Mouse (Mus musculus) embryonic facial prominence, embryonic 14.5 days (tissue): ENCODE results near the gene St13. TPM values are rescaled to one million over a fixed set of nuclear protein-coding genes. Genes with fewer than 3 reads are reported as not detected.

Source experiments
- ATAC-seq: fragments of 200-750 bp; cut with Nextera tagmentation; 2 replicates; pipeline ENCODE4 v1.8.0; 2017; ENCODE audit warnings: low read depth, moderate number of reproducible peaks, moderate TSS enrichment
- DNase-seq: peaks from one replicate; pipeline ENCODE4 v3.0.0-alpha.2; 2015; ENCODE audit warnings: low spot score
- H3K27ac ChIP-seq: fragments of 300-500 bp; sonication (generic); replicated peaks from 2 replicates; pipeline ENCODE4 v1.5.1; 2014; ENCODE audit warnings: low read depth, mild to moderate bottlenecking, low read length, moderate library complexity
- H3K27me3 ChIP-seq: fragments of 300-500 bp; sonication (generic); replicated peaks from 2 replicates; pipeline ENCODE4 v1.6.1; 2014; ENCODE audit warnings: low read length; ENCODE audit not compliant: control insufficient read depth, insufficient read depth
- H3K36me3 ChIP-seq: fragments of 300-500 bp; sonication (generic); 2 replicates; pipeline ENCODE4 v1.6.1; 2014; ENCODE audit warnings: low read length, mixed read lengths; ENCODE audit not compliant: control insufficient read depth, insufficient read depth
- H3K4me1 ChIP-seq: fragments of 300-500 bp; sonication (generic); 2 replicates; pipeline ENCODE4 v1.6.1; 2014; ENCODE audit warnings: antibody characterized with exemption, low read length; ENCODE audit not compliant: control insufficient read depth, insufficient read depth
- H3K4me2 ChIP-seq: fragments of 300-500 bp; sonication (generic); 2 replicates; pipeline ENCODE4 v1.6.1; 2014; ENCODE audit warnings: low read depth, mild to moderate bottlenecking, low read length, moderate library complexity, mixed read lengths
- H3K4me3 ChIP-seq: fragments of 300-500 bp; sonication (generic); 2 replicates; pipeline ENCODE4 v1.5.1; 2014; ENCODE audit warnings: low read depth, mild to moderate bottlenecking, low read length
- H3K9ac ChIP-seq: fragments of 300-500 bp; sonication (generic); 2 replicates; pipeline ENCODE4 v1.6.1; 2014; ENCODE audit warnings: low read depth, mild to moderate bottlenecking, low read length, moderate library complexity, mixed read lengths
- H3K9me3 ChIP-seq: fragments of 300-500 bp; sonication (generic); 2 replicates; pipeline ENCODE4 v1.6.1; 2016; ENCODE audit warnings: low read length; ENCODE audit not compliant: control insufficient read depth
- WGBS: fragments of 180-500 bp; shearing (Covaris S2); extraction: QIAGEN DNeasy Blood & Tissue Kit; methylation state at CpG from one replicate; pipeline ENCODE4 v1.1.7; 2014; 5-methylcytosine and 5-hydroxymethylcytosine counted together
- polyA plus RNA-seq: library from polyadenylated mRNA; unstranded; fragments of >200 nt; fragmentation: Nextera tagmentation; extraction: Ambion mirVana; gene quantifications from 2 replicates; pipeline ENCODE4 v1.2.1, GENCODE M21; 2014

Gene St13
- polyA plus RNA-seq, 1 experiment from 2014 or later: 135 TPM

DNA sequence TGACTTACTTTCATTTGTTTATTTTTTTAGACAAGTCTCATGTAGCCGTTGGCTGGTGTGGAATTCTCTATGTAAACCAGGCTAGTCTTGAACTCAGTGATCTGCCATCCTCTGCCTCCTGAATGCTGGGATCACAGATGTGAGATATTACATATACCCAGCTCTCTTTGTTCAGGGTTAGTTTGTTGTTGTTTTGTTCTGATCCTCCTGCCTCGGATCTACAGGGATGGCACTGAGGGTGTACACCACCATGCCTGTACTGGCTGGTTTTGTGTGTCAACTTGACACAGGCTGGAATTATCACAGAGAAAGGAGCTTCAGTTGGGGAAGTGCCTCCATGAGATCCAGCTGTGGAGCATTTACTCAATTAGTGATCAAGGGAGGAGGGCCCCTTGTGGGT, 51.5 kb downstream of the St13 start:
- Histone ChIP-seq H3K9ac (no peak overlapping the region), H3K36me3 (peaks cover 4% of the 10 kb centered on the region; the same call in 1 of the 2 replicates), H3K4me2 (no peak overlapping the region), H3K4me1 (peaks cover 3% of the 10 kb centered on the region; the same call in 1 of the 2 replicates), H3K9me3 (no peaks in the 10 kb centered on the region), H3K27me3 (no peaks in the 10 kb centered on the region), H3K4me3 (no peak overlapping the region), H3K27ac (no peak overlapping the region)
- ATAC-seq (no peak), DNase-seq (no peak)
- WGBS: 50% methylated on average over 2 of the region's 2 CpGs

DNA sequence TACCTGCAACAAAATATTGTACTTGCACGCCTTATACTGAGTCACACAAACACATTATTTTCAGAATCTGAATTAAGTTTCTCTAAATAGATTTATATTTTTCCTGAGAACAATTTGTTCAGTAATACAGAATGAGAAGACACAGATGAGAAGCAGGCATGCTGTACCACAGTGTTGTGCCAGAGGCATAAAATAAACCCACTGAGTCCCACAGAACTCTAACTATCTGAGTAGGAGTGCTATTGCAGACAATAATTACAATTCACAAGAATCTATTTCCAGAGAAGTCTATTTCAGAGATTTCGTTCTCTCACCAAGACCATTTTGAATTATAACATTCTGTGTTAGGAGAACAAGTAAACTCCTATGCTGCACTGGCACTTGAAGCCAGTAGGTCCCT, 52.4 kb downstream of the St13 start:
- no peaks in the 10 kb centered on the region for H3K27me3 ChIP-seq
- no peak overlapping the region for H3K9ac ChIP-seq
- no peak overlapping the region for H3K4me3 ChIP-seq
- ATAC-seq (no peak), DNase-seq (no peak)
- WGBS: 80% methylated on average over 2 of the region's 2 CpGs
- H3K4me2 ChIP-seq: no peak overlapping the region
- peaks cover 3% of the 10 kb centered on the region; the same call in 1 of the 2 replicates for H3K4me1 ChIP-seq
- H3K9me3 ChIP-seq: no peaks in the 10 kb centered on the region
- peaks cover 4% of the 10 kb centered on the region; the same call in 1 of the 2 replicates for H3K36me3 ChIP-seq
- no peak overlapping the region for H3K27ac ChIP-seq

DNA sequence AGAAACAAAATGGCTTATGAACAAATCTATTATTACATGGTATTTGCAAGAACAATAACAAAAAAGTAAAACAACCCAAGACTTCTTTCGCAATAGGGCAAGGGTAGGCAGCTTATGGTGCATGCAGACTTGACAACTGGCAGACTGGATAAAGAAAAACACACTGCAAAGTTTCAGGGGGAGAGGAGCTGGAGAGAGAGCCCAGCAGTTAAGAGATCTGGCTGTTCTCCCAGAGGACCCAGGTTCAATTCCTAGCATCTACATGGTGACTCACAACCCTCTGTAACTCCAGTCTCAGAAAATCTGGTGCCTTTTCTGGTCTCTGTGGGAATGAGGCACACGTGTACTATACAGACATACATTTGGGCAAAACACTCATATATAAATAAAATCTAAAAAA, 58.5 kb downstream of the St13 start:
- peaks cover 41% of the 10 kb centered on the region for H3K36me3 ChIP-seq

DNA sequence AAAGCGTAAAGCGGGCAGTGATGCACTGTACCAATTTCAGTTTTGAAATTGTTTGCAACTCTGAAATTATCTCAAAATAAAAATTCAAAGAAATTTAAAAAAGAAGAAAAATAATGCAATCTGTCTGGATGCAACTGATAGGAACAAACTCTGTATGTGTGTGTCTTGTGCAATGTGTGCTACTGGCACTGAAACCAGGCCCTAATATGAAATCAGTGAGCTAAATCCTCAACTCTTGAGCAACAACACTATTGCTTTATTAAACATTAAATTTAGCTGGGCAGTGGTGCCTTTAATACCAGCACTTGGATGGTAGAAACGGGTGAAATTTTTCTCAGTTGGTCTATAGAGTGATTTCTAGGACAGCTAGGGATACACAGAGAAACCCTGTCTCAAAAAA, 60.7 kb downstream of the St13 start:
- H3K27me3 ChIP-seq: no peaks in the 10 kb centered on the region
- no peaks in the 10 kb centered on the region for H3K9me3 ChIP-seq
- peaks cover 60% of the 10 kb centered on the region for H3K36me3 ChIP-seq
- DNase-seq (no peak), ATAC-seq (no peak)
- H3K27ac ChIP-seq: no peak overlapping the region
- no peak overlapping the region for H3K4me3 ChIP-seq
- no peak overlapping the region for H3K9ac ChIP-seq
- 97% methylated on average over 3 of the region's 3 CpGs for WGBS
- H3K4me2 ChIP-seq: no peak overlapping the region
- H3K4me1 ChIP-seq: no peaks in the 10 kb centered on the region

More for the DNA sequence above, 58.5 kb downstream of the St13 start:
- WGBS: 87% methylated on average over 2 of the region's 2 CpGs
- Histone ChIP-seq H3K4me2 (no peak overlapping the region), H3K9ac (no peak overlapping the region), H3K4me3 (no peak overlapping the region), H3K9me3 (no peaks in the 10 kb centered on the region), H3K4me1 (no peaks in the 10 kb centered on the region), H3K27ac (no peak overlapping the region), H3K27me3 (no peaks in the 10 kb centered on the region)
- ATAC-seq: no peak
- no peak for DNase-seq

DNA sequence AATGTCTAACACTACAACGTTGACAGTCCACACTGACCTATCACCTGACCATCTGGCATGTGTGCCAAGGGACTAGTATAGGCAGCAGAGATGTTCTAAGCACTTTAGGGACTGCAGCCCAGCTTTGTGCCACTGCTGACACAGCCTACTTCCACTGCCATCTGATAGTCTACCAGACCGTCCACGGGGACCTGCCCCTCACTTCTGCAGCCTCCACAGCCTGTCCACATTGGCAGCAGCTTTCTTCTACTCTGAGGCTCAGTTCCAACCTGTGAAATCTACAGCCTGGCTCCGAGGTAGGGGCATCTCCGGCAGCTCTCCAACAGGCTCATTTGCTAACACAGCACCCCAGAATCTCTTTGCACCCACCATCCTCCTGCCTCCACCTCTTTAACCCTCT, 63.4 kb downstream of the St13 start:
- no peak overlapping the region for H3K27ac ChIP-seq
- ATAC-seq (no peak), DNase-seq (no peak)
- H3K4me2 ChIP-seq: no peak overlapping the region
- no peaks in the 10 kb centered on the region for H3K9me3 ChIP-seq
- no peaks in the 10 kb centered on the region for H3K27me3 ChIP-seq
- no peaks in the 10 kb centered on the region for H3K4me1 ChIP-seq
- peaks cover 74% of the 10 kb centered on the region for H3K36me3 ChIP-seq
- no peak overlapping the region for H3K4me3 ChIP-seq
- WGBS: 96% methylated on average over 5 of the region's 5 CpGs
- no peak overlapping the region for H3K9ac ChIP-seq

DNA sequence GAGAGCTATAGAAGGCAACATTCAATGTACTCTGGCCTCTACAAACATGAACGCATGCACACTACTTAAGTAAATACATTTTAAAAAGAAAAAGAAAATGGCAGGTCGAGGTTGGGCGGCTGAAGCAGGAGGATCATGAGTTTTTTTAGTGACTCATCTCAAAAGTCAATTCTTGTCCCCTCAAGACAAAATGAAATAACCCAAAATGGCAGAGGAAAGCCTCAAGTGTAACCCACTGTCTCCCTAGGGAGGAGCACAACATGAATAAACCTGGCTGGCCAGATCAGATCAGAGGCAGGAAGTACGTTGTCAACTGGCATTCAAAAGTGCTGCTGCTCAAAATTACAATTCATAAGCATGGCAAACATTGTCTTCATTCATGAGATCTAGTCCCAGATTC, 67.4 kb downstream of the St13 start:
- no peak overlapping the region for H3K27ac ChIP-seq
- ATAC-seq (no peak), DNase-seq (no peak)
- H3K4me3 ChIP-seq: no peak overlapping the region
- peaks cover 74% of the 10 kb centered on the region for H3K36me3 ChIP-seq
- no peaks in the 10 kb centered on the region for H3K9me3 ChIP-seq
- no peak overlapping the region for H3K4me2 ChIP-seq
- no peaks in the 10 kb centered on the region for H3K27me3 ChIP-seq
- WGBS: 92% methylated on average over 4 of the region's 4 CpGs
- H3K4me1 ChIP-seq: no peaks in the 10 kb centered on the region
- no peak overlapping the region for H3K9ac ChIP-seq

DNA sequence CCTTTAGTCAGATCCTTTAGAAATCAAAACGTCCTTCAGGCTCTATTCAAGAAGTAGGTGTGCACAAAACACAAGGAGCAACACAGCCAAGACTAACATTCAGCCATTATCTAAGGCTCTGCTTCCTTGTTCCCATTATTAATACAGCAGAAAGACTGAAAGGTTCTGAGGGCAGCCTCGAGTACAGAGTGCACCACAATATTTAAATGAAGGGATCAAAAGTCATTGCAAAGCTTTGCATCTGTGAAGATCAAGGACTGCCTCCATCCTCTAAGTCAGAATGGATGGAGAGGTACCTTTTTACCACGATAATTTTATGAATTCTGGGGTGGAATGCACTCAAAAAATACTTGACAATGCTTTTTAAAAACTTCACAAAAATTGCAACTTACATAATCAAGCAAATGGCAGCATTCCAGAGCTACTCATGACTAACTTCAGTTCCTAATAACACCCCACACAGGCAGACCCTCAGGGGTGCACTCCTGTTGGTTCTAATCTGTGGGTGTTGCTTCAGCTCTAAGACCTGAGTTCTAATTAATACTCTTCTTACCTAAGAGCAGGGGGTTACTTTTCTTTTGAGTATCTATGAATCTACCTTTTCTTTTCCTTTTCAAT, 69.0 kb downstream of the St13 start:
- Histone ChIP-seq H3K36me3 (peaks cover 76% of the 10 kb centered on the region), H3K4me2 (no peak overlapping the region), H3K27me3 (no peaks in the 10 kb centered on the region), H3K9ac (no peak overlapping the region), H3K4me3 (no peak overlapping the region), H3K4me1 (no peaks in the 10 kb centered on the region), H3K9me3 (no peaks in the 10 kb centered on the region), H3K27ac (no peak overlapping the region)
- WGBS: 63% methylated on average over 3 of the region's 3 CpGs
- DNase-seq (no peak), ATAC-seq (no peak)

DNA sequence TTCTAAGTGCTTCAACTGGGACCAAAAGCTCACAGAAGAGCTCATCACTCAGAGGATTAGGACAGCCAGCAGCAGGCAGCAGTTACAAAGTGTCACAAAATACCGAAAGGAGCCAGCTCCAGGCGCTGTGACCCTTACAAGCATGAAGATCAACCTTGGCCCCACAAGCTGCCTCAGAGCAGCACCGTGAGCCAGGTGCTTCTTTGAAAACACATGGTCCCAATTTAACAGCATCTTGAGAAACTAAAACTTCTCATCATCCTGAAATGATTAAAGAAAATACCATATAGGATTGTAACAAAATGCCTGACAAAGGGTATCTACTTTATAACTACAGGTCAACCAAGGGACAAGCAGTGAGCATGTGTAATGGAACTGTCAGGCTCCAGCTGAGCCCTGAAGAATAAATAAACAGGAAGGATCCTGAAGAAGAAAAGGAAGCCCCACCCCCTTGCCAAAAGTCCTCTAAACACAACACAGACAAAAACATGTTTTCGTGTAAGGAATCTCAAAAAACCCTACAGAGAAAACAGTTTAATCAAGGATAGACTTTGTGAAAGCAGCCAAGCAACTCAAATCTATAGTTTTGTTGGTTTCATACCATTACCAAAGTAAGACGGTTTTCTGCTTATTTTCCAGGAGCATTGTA, 70.0 kb downstream of the St13 start:
- Histone ChIP-seq H3K36me3 (peaks cover 76% of the 10 kb centered on the region), H3K9ac (no peak overlapping the region), H3K4me3 (no peak overlapping the region), H3K4me2 (no peak overlapping the region), H3K4me1 (no peaks in the 10 kb centered on the region), H3K27me3 (no peaks in the 10 kb centered on the region), H3K9me3 (no peaks in the 10 kb centered on the region), H3K27ac (no peak overlapping the region)
- DNase-seq (peak; percentile 28), ATAC-seq (no peak; the same call in 1 of the 2 replicates)
- 33% methylated on average over 5 of the region's 5 CpGs for WGBS

DNA sequence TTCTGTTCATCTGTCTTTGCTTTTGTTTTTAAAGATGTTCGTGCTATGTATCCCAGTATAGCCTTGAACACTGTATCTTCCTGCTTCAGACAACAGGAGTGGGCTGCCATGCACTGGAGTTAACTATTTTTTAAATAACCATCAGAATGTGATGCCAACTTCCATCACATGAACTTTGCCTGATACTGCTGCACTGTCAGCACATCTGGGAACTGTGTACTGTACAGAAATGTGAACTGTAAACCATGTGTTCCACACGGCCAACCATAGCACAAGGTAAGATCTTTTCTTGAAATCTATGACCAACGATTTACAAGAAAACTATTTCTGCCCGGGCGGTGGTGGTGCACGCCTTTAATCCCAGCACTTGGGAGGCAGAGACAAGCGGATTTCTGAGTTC, 72.4 kb downstream of the St13 start:
- no peak for DNase-seq
- Histone ChIP-seq H3K4me3 (no peak overlapping the region), H3K9me3 (no peaks in the 10 kb centered on the region), H3K27ac (no peak overlapping the region), H3K4me2 (no peak overlapping the region), H3K27me3 (no peaks in the 10 kb centered on the region), H3K36me3 (peaks cover 69% of the 10 kb centered on the region), H3K4me1 (no peaks in the 10 kb centered on the region), H3K9ac (no peak overlapping the region)
- WGBS: 91% methylated on average over 7 of the region's 7 CpGs
- ATAC-seq: no peak
